Mouse (Mus musculus): Measurements from ENCODE around the gene Spz1. TPM values are rescaled to one million over a fixed set of nuclear protein-coding genes. Genes with fewer than 3 reads are reported as not detected.

Gene Spz1
- polyA plus RNA-seq, 1 experiment from 2014 or later: not detected

- H3K9ac ChIP-seq (replicated peaks): peak overlapping the region; percentile 79
- no peaks in the 10 kb centered on the region for H3K9me3 ChIP-seq (ENCODE audit: low read length)
- H3K27me3 ChIP-seq (ENCODE audit: insufficient read depth, low read length): 0 out of 2 replicates have a peak, but pooled peaks cover 2% of the 10 kb centered on the region
- H3K4me2 ChIP-seq (ENCODE audit: low read depth, low read length): peak overlapping the region; percentile 99
- peaks cover 6% of the 10 kb centered on the region; the same call in 1 of the 2 replicates for H3K4me1 ChIP-seq (ENCODE audit: insufficient read depth)
- peak overlapping the region; percentile 92 for H3K27ac ChIP-seq (ENCODE audit: low read depth)
- WGBS (ENCODE audit: insufficient replicate concordance): 5% methylated on average over 15 of the region's 15 CpGs
- TF ChIP-seq CTCF (IDR thresholded peaks at IDR 0.05; ENCODE audit: low read depth) (no peak), EP300 (IDR thresholded peaks at IDR 0.05; ENCODE audit: low read depth) (no peak)
- DNase-seq (no peak), ATAC-seq (no peak)
- H3K36me3 ChIP-seq (replicated peaks; ENCODE audit: insufficient read depth, low read length): no peaks in the 10 kb centered on the region
- peak overlapping the region; percentile 79 for H3K4me3 ChIP-seq (ENCODE audit: low read depth, low read length)
Measured at GRCm38 (mm10) chr13:92531237-92531636, 44.7 kb downstream of the Spz1 start.

GRCm38 (mm10) chr13:92530721-92531211 is 45.2 kb downstream of the Spz1 start, which contains the start of gene Zfyve16:
Gene Zfyve16, minus strand, starts transcription at chr13:92530868.
- Histone ChIP-seq H3K4me3 (ENCODE audit: low read depth, low read length) (peak within 1 kb of the TSS; percentile 79), H3K27me3 (ENCODE audit: insufficient read depth, low read length) (no peaks in the 10 kb centered on the region)
- WGBS (ENCODE audit: insufficient replicate concordance): 0% methylated on average over 39 of the region's 46 CpGs

GRCm38 (mm10) chr13:92529828-92530720 is 45.9 kb downstream of the Spz1 start:
- Histone ChIP-seq H3K27me3 (ENCODE audit: insufficient read depth, low read length) (no peaks in the 10 kb centered on the region), H3K9me3 (ENCODE audit: low read length) (no peaks in the 10 kb centered on the region), H3K4me3 (ENCODE audit: low read depth, low read length) (peak overlapping the region; percentile 79), H3K9ac (replicated peaks) (peak overlapping the region; percentile 79), H3K27ac (ENCODE audit: low read depth) (peak overlapping the region; percentile 92), H3K4me2 (ENCODE audit: low read depth, low read length) (peak overlapping the region; percentile 99), H3K36me3 (replicated peaks; ENCODE audit: insufficient read depth, low read length) (no peaks in the 10 kb centered on the region), H3K4me1 (ENCODE audit: insufficient read depth) (peaks cover 6% of the 10 kb centered on the region; the same call in 1 of the 2 replicates)
- DNase-seq (no peak), ATAC-seq (no peak; the same call in 1 of the 2 replicates)
- no peak for TF ChIP-seq EP300 (IDR thresholded peaks at IDR 0.05; ENCODE audit: low read depth)
- WGBS (ENCODE audit: insufficient replicate concordance): 3% methylated on average over 40 of the region's 47 CpGs

More at GRCm38 (mm10) chr13:92530721-92531211, 45.2 kb downstream of the Spz1 start, which contains the start of gene Zfyve16:
- Histone ChIP-seq H3K27ac (ENCODE audit: low read depth) (peak within 1 kb of the TSS; percentile 92), H3K4me1 (ENCODE audit: insufficient read depth) (peaks cover 6% of the 10 kb centered on the region; the same call in 1 of the 2 replicates), H3K4me2 (ENCODE audit: low read depth, low read length) (peak within 1 kb of the TSS; percentile 99), H3K36me3 (replicated peaks; ENCODE audit: insufficient read depth, low read length) (no peaks in the 10 kb centered on the region), H3K9me3 (ENCODE audit: low read length) (no peaks in the 10 kb centered on the region), H3K9ac (replicated peaks) (peak within 1 kb of the TSS; percentile 79)
- TF ChIP-seq EP300 (IDR thresholded peaks at IDR 0.05; ENCODE audit: low read depth) (no peak), CTCF (IDR thresholded peaks at IDR 0.05; ENCODE audit: low read depth) (no peak)
- ATAC-seq: peak; percentile 94
- peak; percentile 95 for DNase-seq

Other genes starting within 250 kb of the Spz1 start
- 10.4 and 11.0 TPM in 2 replicates for gene Dhfr, start 221.4 kb downstream of the Spz1 start, polyA plus RNA-seq (2015; fragmentation: Nextera tagmentation; extraction: Ambion mirVana)
- gene Msh3, start 221.2 kb downstream of the Spz1 start, polyA plus RNA-seq (2015; fragmentation: Nextera tagmentation; extraction: Ambion mirVana): 6.8 and 7.8 TPM in 2 replicates
- not detected in 2 replicates for gene Ankrd34b, start 150.3 kb downstream of the Spz1 start, polyA plus RNA-seq (2015; fragmentation: Nextera tagmentation; extraction: Ambion mirVana)
- gene Fam151b, start 92.2 kb downstream of the Spz1 start, polyA plus RNA-seq (2015; fragmentation: Nextera tagmentation; extraction: Ambion mirVana): 0.12 TPM in 1 of 2 replicates, not detected in the other
- gene Zfyve16, start 45.3 kb downstream of the Spz1 start, polyA plus RNA-seq (2015; fragmentation: Nextera tagmentation; extraction: Ambion mirVana): 1.1 and 1.3 TPM in 2 replicates
- 9.3 and 12.2 TPM in 2 replicates for gene Serinc5, start 34.9 kb upstream of the Spz1 start, polyA plus RNA-seq (2015; fragmentation: Nextera tagmentation; extraction: Ambion mirVana)
- 0.06 and 0.19 TPM in 2 replicates for gene Thbs4, start 218.6 kb upstream of the Spz1 start, polyA plus RNA-seq (2015; fragmentation: Nextera tagmentation; extraction: Ambion mirVana)